Mouse (Mus musculus) lung, adult 2 months (tissue): ENCODE results near the gene Meis2.

Experiments used
- CTCF ChIP-seq: fragments of 200-500 bp; IDR thresholded peaks from 2 replicates; pipeline ENCODE4 v1.5.1; 2011; ENCODE audit warnings: mild to moderate bottlenecking, low read length, control low read depth; ENCODE audit not compliant: insufficient read depth
- POLR2A ChIP-seq: fragments of 200-500 bp; IDR thresholded peaks from 2 replicates; pipeline ENCODE4 v1.6.1; 2011; ENCODE audit warnings: low read depth, mild to moderate bottlenecking, control low read depth, low read length, borderline replicate concordance; ENCODE audit errors: extremely low read depth

- no peak for TF ChIP-seq POLR2A
- no peak for TF ChIP-seq CTCF
These were observed 80.7 kb downstream of the Meis2 start for GRCm38 (mm10) chr2:115984952-115985351.
